Comparison of ENCODE assay signal across 19 mouse cellular contexts in the genomic region with DNA sequence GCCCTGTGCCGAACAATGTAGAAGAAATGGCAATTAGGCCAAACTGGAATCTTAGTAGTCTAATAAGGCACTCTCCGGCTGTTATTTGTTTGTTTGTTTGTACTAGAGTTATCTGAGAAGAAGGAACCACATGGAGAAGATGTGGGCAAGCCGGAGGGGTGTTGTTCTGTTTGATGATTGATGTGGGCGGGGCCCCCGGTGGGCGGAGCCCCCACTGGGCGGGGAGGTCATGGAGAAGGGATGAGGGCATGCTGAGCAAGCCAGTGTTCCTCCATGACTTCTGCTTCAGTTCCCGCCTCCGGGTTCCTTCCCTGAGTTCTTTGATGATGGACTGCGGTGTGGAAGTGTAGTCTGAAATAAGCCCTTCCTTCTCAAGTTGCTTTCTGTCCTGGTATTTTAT. TPM values are rescaled to one million over a fixed set of nuclear protein-coding genes. Genes with fewer than 3 reads are reported as not detected.
DNase-seq lines count a peak whose midpoint lies in the region; ATAC-seq and TF ChIP-seq lines count a peak whose summit lies in the region.
"Had no signal": no experiment of that assay in that cellular context is flagged by ENCODE, and none has a peak within 500 bp of the region (broad histone marks: within the 10 kb centered on the region; RNA-seq: fewer than 3 reads in every experiment).

No protein-coding gene starts in this region.

- 30% methylated on average over 10 of the region's 10 CpGs for WGBS in heart, embryonic 10.5 days
- 31% methylated on average over 10 of the region's 10 CpGs for WGBS in stomach, postnatal 0 days

- peaks cover 81% of the 10 kb centered on the region for H3K27me3 ChIP-seq in heart, embryonic 10.5 days (ENCODE audit: insufficient read depth, poor library complexity, severe bottlenecking)
- H3K27me3 ChIP-seq in stomach, postnatal 0 days (ENCODE audit: control insufficient read depth, insufficient read depth, low read length), result 0 out of 2 replicates have a peak, but pooled peaks cover 3% of the 10 kb centered on the region

- H3K36me3 ChIP-seq in heart, embryonic 10.5 days, result no peaks in the 10 kb centered on the region
- no peaks in the 10 kb centered on the region for H3K36me3 ChIP-seq in stomach, postnatal 0 days (ENCODE audit: control insufficient read depth, insufficient read depth, low read length)
- H3K36me3 ChIP-seq: forebrain, embryonic 10.5 days; limb, embryonic 12.5 days had no signal

- no peak overlapping the region for H3K27ac ChIP-seq in heart, embryonic 10.5 days
- peak overlapping the region; percentile 94 for H3K27ac ChIP-seq in stomach, postnatal 0 days (replicated peaks)
- H3K27ac ChIP-seq: forebrain, embryonic 10.5 days; hindbrain, embryonic 14.5 days; limb, embryonic 12.5 days had no signal

- no peak for TF ChIP-seq CTCF in stomach, postnatal 0 days (IDR thresholded peaks at IDR 0.05; ENCODE audit: low read depth)

- DNase-seq in heart, adult 11 months, result peak; percentile 85
- DNase-seq in heart, embryonic 10.5 days (ENCODE audit: low spot score), result no peak
- peak; percentile 10 for DNase-seq in thymus, postnatal 0 days (ENCODE audit: low spot score)
- DNase-seq in thymus, adult 18-20 months, result no peak
- peak; percentile 87 for DNase-seq in stomach, postnatal 0 days (ENCODE audit: low spot score)
- no peak for DNase-seq in heart, postnatal 14 days
- no peak for DNase-seq in adrenal gland, postnatal 36 days
- DNase-seq: adrenal gland, postnatal 14 days; cerebellum, adult 11-12 months; cerebellum, postnatal 14 days; embryo, embryonic 11 days; right cerebral cortex, adult 18-20 months had no signal

- intact Hi-C loops in heart, postnatal 14 days (cut with DNase I), result no loop called here

- no peak overlapping the region for H3K4me3 ChIP-seq in heart, embryonic 10.5 days
- no peak overlapping the region for H3K4me3 ChIP-seq in stomach, postnatal 0 days (ENCODE audit: low read depth, low read length)
- H3K4me3 ChIP-seq: forebrain, embryonic 10.5 days; limb, embryonic 12.5 days had no signal

- ATAC-seq in granulocyte monocyte progenitor cell, adult 5-6 weeks (replicated peaks; ENCODE audit: poor library complexity, severe bottlenecking), result 0 out of 2 replicates have a peak, but pooled peaks have one; percentile 38
- ATAC-seq in stomach, postnatal 0 days (ENCODE audit: low FRiP score, low TSS enrichment), result peak; percentile 31
- ATAC-seq: activated CD4-positive, CD25-positive, alpha-beta regulatory T cell, adult 4 months had no signal

- TF ChIP-seq EP300 in stomach, postnatal 0 days (optimal IDR thresholded peaks at IDR 0.05), result no peak

- H3K9ac ChIP-seq in stomach, postnatal 0 days (ENCODE audit: low read length), result no peak overlapping the region
- H3K9ac ChIP-seq: hindbrain, embryonic 14.5 days; limb, embryonic 12.5 days had no signal

- no peaks in the 10 kb centered on the region for H3K9me3 ChIP-seq in heart, embryonic 10.5 days
- H3K9me3 ChIP-seq in stomach, postnatal 0 days (ENCODE audit: control insufficient read depth, low read length), result no peaks in the 10 kb centered on the region
- H3K9me3 ChIP-seq: forebrain, embryonic 10.5 days; limb, embryonic 12.5 days had no signal

- H3K4me1 ChIP-seq in heart, embryonic 10.5 days, result peaks cover 17% of the 10 kb centered on the region
- H3K4me1 ChIP-seq in stomach, postnatal 0 days (replicated peaks; ENCODE audit: control insufficient read depth, insufficient read depth), result 0 out of 2 replicates have a peak, but pooled peaks cover 2% of the 10 kb centered on the region

- H3K4me2 ChIP-seq in stomach, postnatal 0 days (replicated peaks; ENCODE audit: low read depth), result no peak overlapping the region
- H3K4me2 ChIP-seq: hindbrain, embryonic 14.5 days; midbrain, embryonic 11.5 days had no signal

RNA-seq across cellular contexts. Expression of a gene that starts 1.5 kb away (rescaled TPM):
- 0.30 and 2.4 TPM in 2 replicates for polyA plus RNA-seq in heart, embryonic 10.5 days (2016; fragmentation: Nextera tagmentation; extraction: Ambion mirVana)
- polyA plus RNA-seq in thymus, postnatal 0 days (2015; fragmentation: Nextera tagmentation; extraction: Ambion mirVana), result 11.6 and 12.5 TPM in 2 replicates
- total RNA-seq in granulocyte monocyte progenitor cell, adult 5-6 weeks (2014; fragmentation: Nextera tagmentation), result not detected in 2 replicates
- total RNA-seq in granulocyte monocyte progenitor cell, adult 5-6 weeks (2017), result not detected in 2 replicates
- polyA plus RNA-seq in stomach, postnatal 0 days (2015; fragmentation: Nextera tagmentation; extraction: Ambion mirVana), result 78.3 and 83.9 TPM in 2 replicates
- total RNA-seq in heart, postnatal 14 days (2021), result under 1 TPM; 0.22 to 0.27 TPM
- under 1 TPM; 0.10 to 0.13 TPM for total RNA-seq in adrenal gland, postnatal 36 days (2021)
- polyA plus RNA-seq: activated CD4-positive, CD25-positive, alpha-beta regulatory T cell, adult 4 months; C2C12 had no signal

RNA-seq across cellular contexts. Expression of a gene that starts 37.0 kb away (rescaled TPM):
- 15.8 and 16.9 TPM in 2 replicates for polyA plus RNA-seq in heart, embryonic 10.5 days (2016; fragmentation: Nextera tagmentation; extraction: Ambion mirVana)
- 37.1 and 40.4 TPM in 2 replicates for polyA plus RNA-seq in thymus, postnatal 0 days (2015; fragmentation: Nextera tagmentation; extraction: Ambion mirVana)
- total RNA-seq in granulocyte monocyte progenitor cell, adult 5-6 weeks (2014; fragmentation: Nextera tagmentation), result 0.99 and 1.6 TPM in 2 replicates
- total RNA-seq in granulocyte monocyte progenitor cell, adult 5-6 weeks (2017), result 2.6 and 5.3 TPM in 2 replicates
- 22.3 and 24.8 TPM in 2 replicates for polyA plus RNA-seq in stomach, postnatal 0 days (2015; fragmentation: Nextera tagmentation; extraction: Ambion mirVana)
- 10 to 100 TPM; 25.1 to 27.2 TPM for total RNA-seq in heart, postnatal 14 days (2021)
- total RNA-seq in adrenal gland, postnatal 36 days (2021), result 10 to 100 TPM; 11.2 to 16.3 TPM

Comparison
In these comparisons a context has a peak if more than half of its experiments do, and no peak if none do; other contexts are left out.
1. DNase-seq: peak in heart, adult 11 months (single experiment), thymus, postnatal 0 days (single experiment) and stomach, postnatal 0 days (single experiment); none in heart, embryonic 10.5 days (single experiment), thymus, adult 18-20 months (0 of 2), heart, postnatal 14 days (0 of 2) and adrenal gland, postnatal 36 days (0 of 2).